Mouse (Mus musculus) gastrocnemius, postnatal 25 days (tissue): Measurements from ENCODE around the gene Ror1. TPM values are rescaled to one million over a fixed set of nuclear protein-coding genes. Genes with fewer than 3 reads are reported as not detected.

Experiments
- total RNA-seq, 2 experiments: library from RNA; stranded (reverse); gene quantifications; 1 replicate in 1 of 2; 2 replicates in 1 of 2; pipeline ENCODE4 v1.2.3; 2021

Ror1 gene
- total RNA-seq, 2 experiments from 2014 or later: 1.9 to 2.4 TPM

Other genes starting within 250 kb of the Ror1 start
- 1,000 to 10,000 TPM in 1 of 2 experiments, 100 to 1,000 TPM in 1; 832 to 1,031 TPM for gene Pgm1, start 166.4 kb upstream of the Ror1 start, total RNA-seq
- 1 to 10 TPM; 3.6 to 4.7 TPM for gene Itgb3bp, start 166.0 kb upstream of the Ror1 start, total RNA-seq